Mouse (Mus musculus) midbrain, embryonic 15.5 days (tissue): ENCODE measurements around the gene Rhpn2. TPM values are rescaled to one million over a fixed set of nuclear protein-coding genes. Genes with fewer than 3 reads are reported as not detected.
A peak's percentile ranks its signal among the peaks of the same experiment; 100 is the strongest.
"Not testable (repeated sequence)": the region's sequence is repeated elsewhere in the genome, so short reads cannot be mapped to it uniquely, and the experiment has no call there.

Experiments
- ATAC-seq: fragments of 200-750 bp; cut with Nextera tagmentation; replicated peaks from 2 replicates; pipeline ENCODE4 v1.8.0; 2017; ENCODE audit warnings: moderate TSS enrichment
- H3K27ac ChIP-seq: fragments of 300-500 bp; sonication (generic); 2 replicates; pipeline ENCODE4 v1.5.1; 2015; ENCODE audit warnings: mild to moderate bottlenecking, inconsistent platforms
- H3K27me3 ChIP-seq: fragments of 300-500 bp; sonication (generic); replicated peaks from 2 replicates; pipeline ENCODE4 v1.6.1; 2015; ENCODE audit warnings: inconsistent platforms
- H3K36me3 ChIP-seq: fragments of 300-500 bp; sonication (generic); replicated peaks from 2 replicates; pipeline ENCODE4 v1.6.1; 2015; ENCODE audit warnings: inconsistent platforms
- H3K4me1 ChIP-seq: fragments of 300-500 bp; sonication (generic); 2 replicates; pipeline ENCODE4 v1.6.1; 2015; ENCODE audit warnings: inconsistent platforms
- H3K4me2 ChIP-seq: fragments of 300-500 bp; sonication (generic); 2 replicates; pipeline ENCODE4 v1.6.1; 2015; ENCODE audit warnings: inconsistent platforms, mild to moderate bottlenecking, moderate library complexity
- H3K4me3 ChIP-seq: fragments of 300-500 bp; sonication (generic); 2 replicates; pipeline ENCODE4 v1.5.1; 2015; ENCODE audit warnings: mild to moderate bottlenecking, inconsistent platforms
- H3K9ac ChIP-seq: fragments of 300-500 bp; sonication (generic); 2 replicates; pipeline ENCODE4 v1.6.1; 2015; ENCODE audit warnings: mild to moderate bottlenecking, inconsistent platforms
- H3K9me3 ChIP-seq: fragments of 300-500 bp; sonication (generic); 2 replicates; pipeline ENCODE4 v1.6.1; 2016; ENCODE audit warnings: inconsistent platforms
- WGBS: fragments of 180-500 bp; shearing (Covaris S2); methylation state at CpG from one replicate; pipeline ENCODE4 v1.1.7; 2015; ENCODE audit warnings: mixed read lengths; 5-methylcytosine and 5-hydroxymethylcytosine counted together
- polyA plus RNA-seq: library from polyadenylated mRNA; unstranded; fragments of >200 nt; fragmentation: Nextera tagmentation; extraction: Ambion mirVana; gene quantifications from 2 replicates; pipeline ENCODE4 v1.2.1, GENCODE M21; 2015

The Rhpn2 gene
- polyA plus RNA-seq = 1.9 and 2.1 TPM in 2 replicates

GRCm38 (mm10) chr7:35333692-35334526, at the start of gene Rhpn2:
Gene Rhpn2 (plus strand): TSS chr7:35334170.
- peak within 1 kb of the TSS; percentile 65 for H3K4me3 ChIP-seq
- peak within 1 kb of the TSS; percentile 99 for H3K4me2 ChIP-seq
- no peaks in the 10 kb centered on the region for H3K36me3 ChIP-seq
- peak within 1 kb of the TSS; percentile 67 for H3K27ac ChIP-seq
- peaks cover 22% of the 10 kb centered on the region for H3K4me1 ChIP-seq
- H3K9me3 ChIP-seq = no peaks in the 10 kb centered on the region
- peaks cover 27% of the 10 kb centered on the region for H3K27me3 ChIP-seq
- peak; percentile 97 for ATAC-seq
- under 1% methylated on average over 50 of the region's 52 CpGs for WGBS
- peak within 1 kb of the TSS; percentile 51 for H3K9ac ChIP-seq

GRCm38 (mm10) chr7:35293464-35293863, 40.5 kb upstream of the Rhpn2 start:
- no peaks in the 10 kb centered on the region for H3K4me1 ChIP-seq
- no peak overlapping the region for H3K4me3 ChIP-seq
- no peak for ATAC-seq
- no peak overlapping the region for H3K27ac ChIP-seq
- no peak overlapping the region for H3K4me2 ChIP-seq
- no peak overlapping the region for H3K9ac ChIP-seq
- no peaks in the 10 kb centered on the region for H3K9me3 ChIP-seq
- no peaks in the 10 kb centered on the region for H3K27me3 ChIP-seq
- peaks cover 70% of the 10 kb centered on the region for H3K36me3 ChIP-seq
- WGBS = 91% methylated on average over 13 of the region's 13 CpGs

- no peak overlapping the region for H3K4me2 ChIP-seq
- peaks cover 66% of the 10 kb centered on the region for H3K36me3 ChIP-seq
- H3K27ac ChIP-seq = no peak overlapping the region
- no peak overlapping the region for H3K4me3 ChIP-seq
- no peaks in the 10 kb centered on the region for H3K9me3 ChIP-seq
- H3K4me1 ChIP-seq = no peaks in the 10 kb centered on the region
- 89% methylated on average over 2 of the region's 2 CpGs for WGBS
- no peak overlapping the region for H3K9ac ChIP-seq
- no peak for ATAC-seq
- H3K27me3 ChIP-seq = no peaks in the 10 kb centered on the region
These were observed 38.3 kb upstream of the Rhpn2 start for GRCm38 (mm10) chr7:35295631-35296030.

GRCm38 (mm10) chr7:35297886-35298285, 36.1 kb upstream of the Rhpn2 start:
- no peak overlapping the region for H3K4me2 ChIP-seq
- WGBS = 95% methylated on average over 5 of the region's 5 CpGs
- no peak for ATAC-seq
- no peaks in the 10 kb centered on the region for H3K27me3 ChIP-seq
- no peak overlapping the region for H3K9ac ChIP-seq
- H3K9me3 ChIP-seq = no peaks in the 10 kb centered on the region
- no peak overlapping the region for H3K27ac ChIP-seq
- H3K4me1 ChIP-seq = no peaks in the 10 kb centered on the region
- no peak overlapping the region for H3K4me3 ChIP-seq
- peaks cover 66% of the 10 kb centered on the region for H3K36me3 ChIP-seq

- no peak overlapping the region for H3K4me2 ChIP-seq
- ATAC-seq = no peak
These were observed 34.3 kb upstream of the Rhpn2 start for GRCm38 (mm10) chr7:35299656-35300055.

GRCm38 (mm10) chr7:35300792-35301191, 33.2 kb upstream of the Rhpn2 start:
- Histone ChIP-seq H3K9me3 (no peaks in the 10 kb centered on the region), H3K4me3 (no peak overlapping the region), H3K27ac (no peak overlapping the region), H3K9ac (no peak overlapping the region), H3K36me3 (peaks cover 58% of the 10 kb centered on the region), H3K27me3 (no peaks in the 10 kb centered on the region), H3K4me1 (no peaks in the 10 kb centered on the region), H3K4me2 (no peak overlapping the region)
- no peak for ATAC-seq

More at GRCm38 (mm10) chr7:35299656-35300055, 34.3 kb upstream of the Rhpn2 start:
- H3K4me3 ChIP-seq = no peak overlapping the region
- no peak overlapping the region for H3K27ac ChIP-seq
- peaks cover 58% of the 10 kb centered on the region for H3K36me3 ChIP-seq
- 69% methylated on average over 8 of the region's 8 CpGs for WGBS
- H3K9me3 ChIP-seq = no peaks in the 10 kb centered on the region
- H3K27me3 ChIP-seq = no peaks in the 10 kb centered on the region
- H3K4me1 ChIP-seq = no peaks in the 10 kb centered on the region
- no peak overlapping the region for H3K9ac ChIP-seq

- Histone ChIP-seq H3K9me3 (no peaks in the 10 kb centered on the region), H3K36me3 (peaks cover 29% of the 10 kb centered on the region), H3K27me3 (no peaks in the 10 kb centered on the region), H3K4me3 (no peak overlapping the region), H3K4me2 (no peak overlapping the region), H3K27ac (no peak overlapping the region), H3K9ac (no peak overlapping the region), H3K4me1 (0 out of 2 replicates have a peak, but pooled peaks cover under 1% of the 10 kb centered on the region)
- ATAC-seq = no peak
- WGBS = 93% methylated on average over 3 of the region's 3 CpGs
These were observed 22.8 kb upstream of the Rhpn2 start for GRCm38 (mm10) chr7:35311214-35311613.

GRCm38 (mm10) chr7:35314156-35314555, 19.8 kb upstream of the Rhpn2 start:
- H3K27me3 ChIP-seq = no peaks in the 10 kb centered on the region
- H3K27ac ChIP-seq = no peak overlapping the region
- ATAC-seq = no peak
- H3K4me2 ChIP-seq = no peak overlapping the region
- H3K9me3 ChIP-seq = no peaks in the 10 kb centered on the region
- no peak overlapping the region for H3K4me3 ChIP-seq
- peaks cover 4% of the 10 kb centered on the region for H3K36me3 ChIP-seq
- peaks cover 15% of the 10 kb centered on the region for H3K4me1 ChIP-seq
- H3K9ac ChIP-seq = no peak overlapping the region

- peak within 1 kb of the TSS; percentile 68 for H3K9ac ChIP-seq
- peak within 1 kb of the TSS; percentile 65 for H3K4me3 ChIP-seq
- no peaks in the 10 kb centered on the region for H3K27me3 ChIP-seq
- no peaks in the 10 kb centered on the region for H3K36me3 ChIP-seq
- no peaks in the 10 kb centered on the region for H3K9me3 ChIP-seq
- 1% methylated on average over 39 of the region's 39 CpGs for WGBS
- H3K27ac ChIP-seq = peak within 1 kb of the TSS; percentile 72
- peaks cover 18% of the 10 kb centered on the region for H3K4me1 ChIP-seq
- H3K4me2 ChIP-seq = peak within 1 kb of the TSS; percentile 67
- ATAC-seq = peak; percentile 89
These were observed 16.0 kb upstream of the Rhpn2 start, which contains the start of gene Gpatch1 for GRCm38 (mm10) chr7:35317729-35318609. Gene Gpatch1 (minus strand): TSS chr7:35318440.

- not testable (repeated sequence) for ATAC-seq
- 72% methylated on average over 3 of the region's 3 CpGs for WGBS
These were observed 14.7 kb upstream of the Rhpn2 start for GRCm38 (mm10) chr7:35319221-35319620.

GRCm38 (mm10) chr7:35319755-35320154, 14.2 kb upstream of the Rhpn2 start:
- H3K4me2 ChIP-seq = no peak overlapping the region
- H3K27me3 ChIP-seq = no peaks in the 10 kb centered on the region
- no peaks in the 10 kb centered on the region for H3K9me3 ChIP-seq
- ATAC-seq = no peak
- H3K36me3 ChIP-seq = no peaks in the 10 kb centered on the region
- H3K4me1 ChIP-seq = peaks cover 21% of the 10 kb centered on the region
- 73% methylated on average over 4 of the region's 4 CpGs for WGBS
- no peak overlapping the region for H3K27ac ChIP-seq
- no peak overlapping the region for H3K9ac ChIP-seq
- H3K4me3 ChIP-seq = no peak overlapping the region

More at GRCm38 (mm10) chr7:35319221-35319620, 14.7 kb upstream of the Rhpn2 start:
- peaks cover 21% of the 10 kb centered on the region for H3K4me1 ChIP-seq
- not testable (repeated sequence) for H3K4me2 ChIP-seq, H3K4me3 ChIP-seq, H3K27me3 ChIP-seq, H3K27ac ChIP-seq, H3K36me3 ChIP-seq, H3K9me3 ChIP-seq, H3K9ac ChIP-seq

- ATAC-seq = no peak
- WGBS = 42% methylated on average over 3 of the region's 3 CpGs
- no peaks in the 10 kb centered on the region for H3K9me3 ChIP-seq
These were observed 11.8 kb upstream of the Rhpn2 start for GRCm38 (mm10) chr7:35322161-35322560.

More at GRCm38 (mm10) chr7:35322161-35322560, 11.8 kb upstream of the Rhpn2 start:
- Histone ChIP-seq H3K9ac (no peak overlapping the region), H3K27ac (no peak overlapping the region), H3K27me3 (no peaks in the 10 kb centered on the region), H3K36me3 (no peaks in the 10 kb centered on the region), H3K4me3 (no peak overlapping the region), H3K4me2 (no peak overlapping the region), H3K4me1 (peaks cover 12% of the 10 kb centered on the region)
